8 mouse cellular contexts compared by ENCODE assay signal in genomic region chr12:86241604-86242536, GRCm38 (mm10). TPM values are rescaled to one million over a fixed set of nuclear protein-coding genes. Genes with fewer than 3 reads are reported as not detected.
DNase-seq lines count a peak whose midpoint lies in the region; ATAC-seq lines count a peak whose summit lies in the region.

TSS of gene Gpatch2l (plus strand) at chr12:86241858.

- H3K36me3 ChIP-seq in heart, embryonic 13.5 days, result peaks cover 24% of the 10 kb centered on the region
- H3K36me3 ChIP-seq in liver, embryonic 12.5 days, result peaks cover 24% of the 10 kb centered on the region
- peaks cover 11% of the 10 kb centered on the region; the same call in 1 of the 2 replicates for H3K36me3 ChIP-seq in stomach, embryonic 15.5 days

- peak within 1 kb of the TSS; percentile 90 for H3K9ac ChIP-seq in heart, embryonic 13.5 days
- H3K9ac ChIP-seq in liver, embryonic 12.5 days, result peak within 1 kb of the TSS; percentile 97
- H3K9ac ChIP-seq in stomach, embryonic 15.5 days, result peak within 1 kb of the TSS; percentile 73

- under 1% methylated on average over 58 of the region's 58 CpGs for WGBS in heart, embryonic 13.5 days
- WGBS in liver, embryonic 12.5 days (ENCODE audit: insufficient replicate concordance), result under 1% methylated on average over 57 of the region's 58 CpGs
- under 1% methylated on average over 58 of the region's 58 CpGs for WGBS in stomach, embryonic 15.5 days

- peaks cover 9% of the 10 kb centered on the region for H3K4me1 ChIP-seq in brown adipose tissue, adult 24 weeks (ENCODE audit: control insufficient read depth, insufficient read depth, insufficient read length, low read length)
- peaks cover 35% of the 10 kb centered on the region for H3K4me1 ChIP-seq in heart, embryonic 13.5 days
- peaks cover 46% of the 10 kb centered on the region for H3K4me1 ChIP-seq in liver, embryonic 12.5 days
- H3K4me1 ChIP-seq in stomach, embryonic 15.5 days, result peaks cover 5% of the 10 kb centered on the region; the same call in 1 of the 2 replicates

- peak; percentile 99 for ATAC-seq in heart, embryonic 13.5 days (ENCODE audit: extremely low read depth, insufficient number of reproducible peaks, low FRiP score, low TSS enrichment)
- peak; percentile 99 for ATAC-seq in liver, embryonic 12.5 days
- ATAC-seq in stomach, embryonic 15.5 days (ENCODE audit: insufficient read depth, low FRiP score, low read depth), result peak; percentile 99

- peak within 1 kb of the TSS; percentile 86 for H3K27ac ChIP-seq in brown adipose tissue, adult 24 weeks (replicated peaks; ENCODE audit: low read depth, low read length)
- peak within 1 kb of the TSS; percentile 73 for H3K27ac ChIP-seq in heart, embryonic 13.5 days (replicated peaks)
- H3K27ac ChIP-seq in liver, embryonic 12.5 days, result peak within 1 kb of the TSS; percentile 88
- H3K27ac ChIP-seq in stomach, embryonic 15.5 days, result peak within 1 kb of the TSS; percentile 80

- H3K9me3 ChIP-seq in heart, embryonic 13.5 days, result no peaks in the 10 kb centered on the region
- H3K9me3 ChIP-seq in liver, embryonic 12.5 days (replicated peaks), result no peaks in the 10 kb centered on the region
- H3K9me3 ChIP-seq in stomach, embryonic 15.5 days, result no peaks in the 10 kb centered on the region

- peak within 1 kb of the TSS; percentile 96 for H3K4me2 ChIP-seq in heart, embryonic 13.5 days
- peak within 1 kb of the TSS; percentile 87 for H3K4me2 ChIP-seq in liver, embryonic 12.5 days
- peak within 1 kb of the TSS; percentile 72 for H3K4me2 ChIP-seq in stomach, embryonic 15.5 days

- H3K4me3 ChIP-seq in brown adipose tissue, adult 24 weeks (ENCODE audit: insufficient read depth, low read depth, low read length), result peak within 1 kb of the TSS; percentile 87
- peak within 1 kb of the TSS; percentile 76 for H3K4me3 ChIP-seq in heart, embryonic 13.5 days
- peak within 1 kb of the TSS; percentile 98 for H3K4me3 ChIP-seq in liver, embryonic 12.5 days
- peak within 1 kb of the TSS; percentile 89 for H3K4me3 ChIP-seq in stomach, embryonic 15.5 days (replicated peaks)

- H3K27me3 ChIP-seq in heart, embryonic 13.5 days (replicated peaks), result 0 out of 2 replicates have a peak, but pooled peaks cover 5% of the 10 kb centered on the region
- H3K27me3 ChIP-seq in liver, embryonic 12.5 days (replicated peaks), result peaks cover 4% of the 10 kb centered on the region
- no peaks in the 10 kb centered on the region for H3K27me3 ChIP-seq in stomach, embryonic 15.5 days (replicated peaks)

- peak; percentile 98 for DNase-seq in CD4-positive, CD25-positive, alpha-beta regulatory T cell, adult 2 months (ENCODE audit: low read depth, low spot score)
- peak; percentile 45 for DNase-seq in fat pad, adult 2 months (ENCODE audit: extremely low read depth, low read depth, low spot score)
- DNase-seq in kidney, postnatal 10 days, result peak; percentile 97
- peak; percentile 98 for DNase-seq in natural killer cell, adult 2 months (ENCODE audit: low spot score in 2 of 2)

RNA-seq across cellular contexts. Expression of gene Gpatch2l, which starts in this region (rescaled TPM):
- 6.8 and 8.8 TPM in 2 replicates for polyA plus RNA-seq in brown adipose tissue, adult 24 weeks (2012; ENCODE audit: insufficient read depth, insufficient read length, missing spikeins)
- 10.4 and 11.1 TPM in 2 replicates for polyA plus RNA-seq in heart, embryonic 13.5 days (2015; fragmentation: Nextera tagmentation; extraction: Ambion mirVana)
- 7.6 and 8.9 TPM in 2 replicates for polyA plus RNA-seq in liver, embryonic 12.5 days (2016; fragmentation: Nextera tagmentation; extraction: Ambion mirVana)
- 13.0 and 13.8 TPM in 2 replicates for polyA plus RNA-seq in stomach, embryonic 15.5 days (2015; fragmentation: Nextera tagmentation; extraction: Ambion mirVana)

Comparison
In these comparisons a context has a peak if more than half of its experiments do, and no peak if none do; other contexts are left out.
1. Peak in every context shown above with its lines: DNase-seq, ATAC-seq, H3K4me3 ChIP-seq and H3K27ac ChIP-seq.
2. DNase-seq: peak in every context shown above with its lines; median percentile 98 in CD4-positive, CD25-positive, alpha-beta regulatory T cell, adult 2 months; 98 in natural killer cell, adult 2 months; 97 in kidney, postnatal 10 days; 45 in fat pad, adult 2 months.